Mouse (Mus musculus): ENCODE data around the gene P4ha3. TPM values are rescaled to one million over a fixed set of nuclear protein-coding genes. Genes with fewer than 3 reads are reported as not detected.

The P4ha3 gene
- polyA plus RNA-seq, 1 experiment from 2014 or later: 6.5 TPM

GRCm38 (mm10) chr7:100283298-100283697 is 2.0 kb upstream of the P4ha3 start:
- 74% methylated on average over 3 of the region's 3 CpGs for WGBS
- Histone ChIP-seq H3K4me3 (no peak overlapping the region), H3K36me3 (no peaks in the 10 kb centered on the region), H3K9me3 (no peaks in the 10 kb centered on the region), H3K4me1 (peaks cover 14% of the 10 kb centered on the region), H3K27me3 (ENCODE audit: insufficient read depth, poor library complexity, severe bottlenecking) (peaks cover 37% of the 10 kb centered on the region), H3K27ac (no peak overlapping the region)
- no peak for DNase-seq (ENCODE audit: low spot score)

GRCm38 (mm10) chr7:100287748-100288578 is 2.6 kb downstream of the P4ha3 start:
- Histone ChIP-seq H3K9me3 (no peaks in the 10 kb centered on the region), H3K27me3 (ENCODE audit: insufficient read depth, poor library complexity, severe bottlenecking) (peaks cover 43% of the 10 kb centered on the region), H3K27ac (peak overlapping the region; percentile 86), H3K36me3 (no peaks in the 10 kb centered on the region), H3K4me1 (peaks cover 27% of the 10 kb centered on the region), H3K4me3 (peak overlapping the region; percentile 44)
- 26% methylated on average over 7 of the region's 7 CpGs for WGBS
- peak; percentile 85 for DNase-seq (ENCODE audit: low spot score)

GRCm38 (mm10) chr7:100288622-100289021 is 3.3 kb downstream of the P4ha3 start:
- H3K36me3 ChIP-seq: no peaks in the 10 kb centered on the region
- whole genome bisulfite sequencing: 40% methylated on average over 11 of the region's 11 CpGs
- no peaks in the 10 kb centered on the region for H3K9me3 ChIP-seq
- H3K4me1 ChIP-seq: peaks cover 27% of the 10 kb centered on the region
- H3K4me3 ChIP-seq: peak overlapping the region; percentile 44
- DNase-seq (ENCODE audit: low spot score): no peak
- H3K27me3 ChIP-seq (ENCODE audit: insufficient read depth, poor library complexity, severe bottlenecking): peaks cover 40% of the 10 kb centered on the region
- peak overlapping the region; percentile 86 for H3K27ac ChIP-seq

GRCm38 (mm10) chr7:100293546-100293945 is 8.2 kb downstream of the P4ha3 start:
- 78% methylated on average over 8 of the region's 8 CpGs for WGBS
- no peak overlapping the region for H3K27ac ChIP-seq
- peaks cover 13% of the 10 kb centered on the region; the same call in 1 of the 2 replicates for H3K27me3 ChIP-seq (ENCODE audit: insufficient read depth, poor library complexity, severe bottlenecking)
- H3K9me3 ChIP-seq: no peaks in the 10 kb centered on the region
- no peak overlapping the region for H3K4me3 ChIP-seq
- H3K4me1 ChIP-seq: peaks cover 11% of the 10 kb centered on the region
- peak; percentile 72 for DNase-seq (ENCODE audit: low spot score)
- no peaks in the 10 kb centered on the region for H3K36me3 ChIP-seq

GRCm38 (mm10) chr7:100295745-100296144 is 10.4 kb downstream of the P4ha3 start:
- DNase-seq (ENCODE audit: low spot score): no peak
- Histone ChIP-seq H3K4me1 (peaks cover 20% of the 10 kb centered on the region), H3K36me3 (no peaks in the 10 kb centered on the region), H3K4me3 (no peak overlapping the region), H3K9me3 (no peaks in the 10 kb centered on the region), H3K27me3 (ENCODE audit: insufficient read depth, poor library complexity, severe bottlenecking) (0 out of 2 replicates have a peak, but pooled peaks cover 3% of the 10 kb centered on the region), H3K27ac (no peak overlapping the region)
- WGBS: 91% methylated on average over 2 of the region's 2 CpGs

GRCm38 (mm10) chr7:100296699-100297098 is 11.4 kb downstream of the P4ha3 start:
- no peak for DNase-seq (ENCODE audit: low spot score)
- Histone ChIP-seq H3K4me3 (no peak overlapping the region), H3K36me3 (no peaks in the 10 kb centered on the region), H3K27me3 (ENCODE audit: insufficient read depth, poor library complexity, severe bottlenecking) (0 out of 2 replicates have a peak, but pooled peaks cover 3% of the 10 kb centered on the region), H3K4me1 (peaks cover 28% of the 10 kb centered on the region), H3K27ac (no peak overlapping the region), H3K9me3 (no peaks in the 10 kb centered on the region)
- WGBS: 76% methylated on average over 6 of the region's 6 CpGs

GRCm38 (mm10) chr7:100298861-100299510 is 13.7 kb downstream of the P4ha3 start:
- no peaks in the 10 kb centered on the region for H3K36me3 ChIP-seq
- H3K9me3 ChIP-seq: no peaks in the 10 kb centered on the region
- peak overlapping the region; percentile 42; the same call in 1 of the 2 replicates for H3K27ac ChIP-seq
- DNase-seq (ENCODE audit: low spot score): peak; percentile 60
- H3K27me3 ChIP-seq (ENCODE audit: insufficient read depth, poor library complexity, severe bottlenecking): no peaks in the 10 kb centered on the region
- 69% methylated on average over 14 of the region's 14 CpGs for WGBS
- no peak overlapping the region for H3K4me3 ChIP-seq
- peaks cover 32% of the 10 kb centered on the region for H3K4me1 ChIP-seq

- WGBS: 46% methylated on average over 3 of the region's 3 CpGs
- Histone ChIP-seq H3K9me3 (no peaks in the 10 kb centered on the region), H3K27ac (peak overlapping the region; percentile 62), H3K27me3 (ENCODE audit: insufficient read depth, poor library complexity, severe bottlenecking) (no peaks in the 10 kb centered on the region), H3K4me1 (peaks cover 32% of the 10 kb centered on the region), H3K36me3 (no peaks in the 10 kb centered on the region), H3K4me3 (no peak overlapping the region)
- peak; percentile 76 for DNase-seq (ENCODE audit: low spot score)
These were observed 16.1 kb downstream of the P4ha3 start for GRCm38 (mm10) chr7:100301390-100301789.

- Histone ChIP-seq H3K4me3 (no peak overlapping the region), H3K9me3 (no peaks in the 10 kb centered on the region), H3K4me1 (peaks cover 32% of the 10 kb centered on the region), H3K36me3 (no peaks in the 10 kb centered on the region), H3K27ac (peak overlapping the region; percentile 62; the same call in 1 of the 2 replicates), H3K27me3 (ENCODE audit: insufficient read depth, poor library complexity, severe bottlenecking) (no peaks in the 10 kb centered on the region)
- no peak for DNase-seq (ENCODE audit: low spot score)
- 52% methylated on average over 4 of the region's 4 CpGs for WGBS
These were observed 17.0 kb downstream of the P4ha3 start for GRCm38 (mm10) chr7:100302316-100302715.

GRCm38 (mm10) chr7:100305894-100306293 is 20.6 kb downstream of the P4ha3 start:
- WGBS: 87% methylated on average over 9 of the region's 9 CpGs
- no peaks in the 10 kb centered on the region for H3K36me3 ChIP-seq
- H3K4me3 ChIP-seq: no peak overlapping the region
- H3K4me1 ChIP-seq: peaks cover 32% of the 10 kb centered on the region
- no peak for DNase-seq (ENCODE audit: low spot score)
- no peaks in the 10 kb centered on the region for H3K9me3 ChIP-seq
- no peak overlapping the region for H3K27ac ChIP-seq
- H3K27me3 ChIP-seq (ENCODE audit: insufficient read depth, poor library complexity, severe bottlenecking): no peaks in the 10 kb centered on the region

GRCm38 (mm10) chr7:100307872-100308653 is 22.7 kb downstream of the P4ha3 start:
- Histone ChIP-seq H3K27me3 (ENCODE audit: insufficient read depth, poor library complexity, severe bottlenecking) (no peaks in the 10 kb centered on the region), H3K27ac (no peak overlapping the region), H3K4me3 (no peak overlapping the region), H3K9me3 (no peaks in the 10 kb centered on the region), H3K36me3 (no peaks in the 10 kb centered on the region), H3K4me1 (peaks cover 29% of the 10 kb centered on the region)
- DNase-seq (ENCODE audit: low spot score): no peak
- 77% methylated on average over 6 of the region's 6 CpGs for WGBS

GRCm38 (mm10) chr7:100309216-100309615 is 23.9 kb downstream of the P4ha3 start:
- no peaks in the 10 kb centered on the region for H3K9me3 ChIP-seq
- H3K4me3 ChIP-seq: no peak overlapping the region
- no peak for DNase-seq (ENCODE audit: low spot score)
- H3K36me3 ChIP-seq: no peaks in the 10 kb centered on the region
- H3K4me1 ChIP-seq: peaks cover 31% of the 10 kb centered on the region
- no peaks in the 10 kb centered on the region for H3K27me3 ChIP-seq (ENCODE audit: insufficient read depth, poor library complexity, severe bottlenecking)
- WGBS: 56% methylated on average over 1 of the region's 1 CpGs
- peak overlapping the region; percentile 65; the same call in 1 of the 2 replicates for H3K27ac ChIP-seq
